Mouse (Mus musculus) bone marrow, adult 2 months (tissue): ENCODE results near the gene Cmbl.

Experiments used
- CTCF ChIP-seq: fragments of 200-500 bp; IDR thresholded peaks from 2 replicates; pipeline ENCODE4 v1.5.1; 2011; ENCODE audit warnings: low read length, control low read depth; ENCODE audit not compliant: control insufficient read depth, insufficient read depth
- POLR2A ChIP-seq: fragments of 200-500 bp; IDR thresholded peaks from 2 replicates; pipeline ENCODE4 v1.6.1; 2011; ENCODE audit warnings: low read depth, mild to moderate bottlenecking, control low read depth, low read length, borderline replicate concordance; ENCODE audit not compliant: control insufficient read depth

- TF ChIP-seq CTCF (no peak), POLR2A (no peak)
These were observed 8.1 kb downstream of the Cmbl start for GRCm38 (mm10) chr15:31573287-31573686.
